Mouse (Mus musculus): ENCODE data around the gene Faim2.

- TF ChIP-seq ZNF384 (IDR thresholded peaks at IDR 0.05; ENCODE audit: low read depth, low read length) (no peak), HCFC1 (IDR thresholded peaks at IDR 0.05; ENCODE audit: borderline replicate concordance, insufficient read depth, low read length) (no peak), CHD2 (IDR thresholded peaks at IDR 0.05; ENCODE audit: low read depth, low read length) (no peak)
Observed at GRCm38 (mm10) chr15:99463194-99463593, 64.8 kb downstream of the Faim2 start.
